Mouse (Mus musculus): ENCODE measurements around the gene Gsg1l. TPM values are rescaled to one million over a fixed set of nuclear protein-coding genes. Genes with fewer than 3 reads are reported as not detected.

The Gsg1l gene
- polyA plus RNA-seq, 1 experiment: not detected

GRCm38 (mm10) chr7:125966402-125967261 is 115.6 kb downstream of the Gsg1l start:
- Histone ChIP-seq H3K27ac (ENCODE audit: control insufficient read depth, insufficient read depth, low read depth, low read length, poor library complexity) (no peak overlapping the region), H3K4me3 (replicated peaks; ENCODE audit: control insufficient read depth, low read depth, low read length) (no peak overlapping the region), H3K4me1 (ENCODE audit: control insufficient read depth, insufficient read depth, low read length) (no peaks in the 10 kb centered on the region)
- 70% methylated on average over 16 of the region's 16 CpGs for WGBS
- no peak for TF ChIP-seq POLR2A (IDR thresholded peaks at IDR 0.05; ENCODE audit: borderline replicate concordance, control insufficient read depth, low read depth, low read length)
- TF ChIP-seq CTCF (IDR thresholded peaks at IDR 0.05; ENCODE audit: control insufficient read depth, insufficient read depth, low read length): no peak

- 74% methylated on average over 8 of the region's 8 CpGs for WGBS
- TF ChIP-seq POLR2A (IDR thresholded peaks at IDR 0.05; ENCODE audit: borderline replicate concordance, control insufficient read depth, low read depth, low read length) (no peak), CTCF (IDR thresholded peaks at IDR 0.05; ENCODE audit: control insufficient read depth, insufficient read depth, low read length) (no peak)
- H3K27ac ChIP-seq (ENCODE audit: control insufficient read depth, insufficient read depth, low read depth, low read length, poor library complexity): no peak overlapping the region
- no peak overlapping the region for H3K4me3 ChIP-seq (replicated peaks; ENCODE audit: control insufficient read depth, low read depth, low read length)
- H3K4me1 ChIP-seq (ENCODE audit: control insufficient read depth, insufficient read depth, low read length): no peaks in the 10 kb centered on the region
These were observed 118.1 kb downstream of the Gsg1l start for GRCm38 (mm10) chr7:125964087-125964607.

GRCm38 (mm10) chr7:125959294-125960048 is 122.7 kb downstream of the Gsg1l start:
- no peak overlapping the region for H3K4me3 ChIP-seq (replicated peaks; ENCODE audit: control insufficient read depth, low read depth, low read length)
- WGBS: 60% methylated on average over 18 of the region's 18 CpGs
- no peak overlapping the region for H3K27ac ChIP-seq (ENCODE audit: control insufficient read depth, insufficient read depth, low read depth, low read length, poor library complexity)
- peak; percentile 22; the same call in 1 of the 2 replicates for TF ChIP-seq CTCF (IDR thresholded peaks at IDR 0.05; ENCODE audit: control insufficient read depth, insufficient read depth, low read length)
- no peak for TF ChIP-seq POLR2A (IDR thresholded peaks at IDR 0.05; ENCODE audit: borderline replicate concordance, control insufficient read depth, low read depth, low read length)
- H3K4me1 ChIP-seq (ENCODE audit: control insufficient read depth, insufficient read depth, low read length): no peaks in the 10 kb centered on the region

GRCm38 (mm10) chr7:125958856-125959255 is 123.4 kb downstream of the Gsg1l start:
- 85% methylated on average over 5 of the region's 5 CpGs for WGBS
- no peak overlapping the region for H3K4me3 ChIP-seq (replicated peaks; ENCODE audit: control insufficient read depth, low read depth, low read length)
- no peak overlapping the region for H3K27ac ChIP-seq (ENCODE audit: control insufficient read depth, insufficient read depth, low read depth, low read length, poor library complexity)
- TF ChIP-seq POLR2A (IDR thresholded peaks at IDR 0.05; ENCODE audit: borderline replicate concordance, control insufficient read depth, low read depth, low read length): no peak
- no peak for TF ChIP-seq CTCF (IDR thresholded peaks at IDR 0.05; ENCODE audit: control insufficient read depth, insufficient read depth, low read length)
- H3K4me1 ChIP-seq (ENCODE audit: control insufficient read depth, insufficient read depth, low read length): no peaks in the 10 kb centered on the region

- H3K4me1 ChIP-seq (ENCODE audit: control insufficient read depth, insufficient read depth, low read length): no peaks in the 10 kb centered on the region
- no peak for TF ChIP-seq POLR2A (IDR thresholded peaks at IDR 0.05; ENCODE audit: borderline replicate concordance, control insufficient read depth, low read depth, low read length)
- TF ChIP-seq CTCF (IDR thresholded peaks at IDR 0.05; ENCODE audit: control insufficient read depth, insufficient read depth, low read length): no peak
- H3K4me3 ChIP-seq (replicated peaks; ENCODE audit: control insufficient read depth, low read depth, low read length): no peak overlapping the region
- H3K27ac ChIP-seq (ENCODE audit: control insufficient read depth, insufficient read depth, low read depth, low read length, poor library complexity): no peak overlapping the region
- 83% methylated on average over 5 of the region's 5 CpGs for WGBS
These were observed 127.2 kb downstream of the Gsg1l start for GRCm38 (mm10) chr7:125954994-125955393.

- H3K4me3 ChIP-seq (replicated peaks; ENCODE audit: control insufficient read depth, low read depth, low read length): no peak overlapping the region
- WGBS: 86% methylated on average over 3 of the region's 3 CpGs
- H3K4me1 ChIP-seq (ENCODE audit: control insufficient read depth, insufficient read depth, low read length): no peaks in the 10 kb centered on the region
- no peak for TF ChIP-seq CTCF (IDR thresholded peaks at IDR 0.05; ENCODE audit: control insufficient read depth, insufficient read depth, low read length)
- no peak for TF ChIP-seq POLR2A (IDR thresholded peaks at IDR 0.05; ENCODE audit: borderline replicate concordance, control insufficient read depth, low read depth, low read length)
- no peak overlapping the region for H3K27ac ChIP-seq (ENCODE audit: control insufficient read depth, insufficient read depth, low read depth, low read length, poor library complexity)
These were observed 127.8 kb downstream of the Gsg1l start for GRCm38 (mm10) chr7:125954356-125954878.

GRCm38 (mm10) chr7:125953844-125954243 is 128.4 kb downstream of the Gsg1l start:
- no peak overlapping the region for H3K4me3 ChIP-seq (replicated peaks; ENCODE audit: control insufficient read depth, low read depth, low read length)
- no peak overlapping the region for H3K27ac ChIP-seq (ENCODE audit: control insufficient read depth, insufficient read depth, low read depth, low read length, poor library complexity)
- WGBS: 83% methylated on average over 6 of the region's 6 CpGs
- TF ChIP-seq POLR2A (IDR thresholded peaks at IDR 0.05; ENCODE audit: borderline replicate concordance, control insufficient read depth, low read depth, low read length) (no peak), CTCF (IDR thresholded peaks at IDR 0.05; ENCODE audit: control insufficient read depth, insufficient read depth, low read length) (no peak)
- no peaks in the 10 kb centered on the region for H3K4me1 ChIP-seq (ENCODE audit: control insufficient read depth, insufficient read depth, low read length)

GRCm38 (mm10) chr7:125951911-125952310 is 130.3 kb downstream of the Gsg1l start:
- Histone ChIP-seq H3K27ac (ENCODE audit: control insufficient read depth, insufficient read depth, low read depth, low read length, poor library complexity) (no peak overlapping the region), H3K4me1 (ENCODE audit: control insufficient read depth, insufficient read depth, low read length) (no peaks in the 10 kb centered on the region), H3K4me3 (replicated peaks; ENCODE audit: control insufficient read depth, low read depth, low read length) (no peak overlapping the region)
- TF ChIP-seq POLR2A (IDR thresholded peaks at IDR 0.05; ENCODE audit: borderline replicate concordance, control insufficient read depth, low read depth, low read length) (no peak), CTCF (IDR thresholded peaks at IDR 0.05; ENCODE audit: control insufficient read depth, insufficient read depth, low read length) (no peak)
- WGBS: 81% methylated on average over 7 of the region's 7 CpGs
